Mouse (Mus musculus) macrophage (primary cell): ENCODE measurements around the gene Olfr482. TPM values are rescaled to one million over a fixed set of nuclear protein-coding genes. Genes with fewer than 3 reads are reported as not detected.

Source experiments
- H3K27ac ChIP-seq: fragments of 350-480 bp; formaldehyde crosslinking; 2 replicates; pipeline ENCODE4 v1.9.0; 2021
- H3K36me3 ChIP-seq: fragments of 350-480 bp; formaldehyde crosslinking; 2 replicates; pipeline ENCODE4 v1.9.0; 2021; ENCODE audit errors: inconsistent target
- H3K4me3 ChIP-seq: fragments of 350-480 bp; formaldehyde crosslinking; 2 replicates; pipeline ENCODE4 v1.9.0; 2021; ENCODE audit errors: inconsistent target
- H3K79me2 ChIP-seq: fragments of 350-480 bp; formaldehyde crosslinking; 2 replicates; pipeline ENCODE4 v1.9.0; 2021; ENCODE audit errors: inconsistent target
- WGBS: methylation state at CpG from one replicate; pipeline ENCODE4 v1.1.7; 2026; ENCODE audit warnings: inconsistent platforms; ENCODE audit not compliant: missing documents; 5-methylcytosine and 5-hydroxymethylcytosine counted together
- polyA plus RNA-seq: library from polyadenylated mRNA; stranded (reverse); fragments of 250-400 nt; gene quantifications from 3 replicates; pipeline ENCODE4 v1.2.4, GENCODE M21; 2018; ENCODE audit warnings: inconsistent platforms
- total RNA-seq, 78 experiments: library from RNA; depleted of rRNA; stranded (reverse); fragments of 250-400 nt; gene quantifications; 1 replicate in 9 of 78; 2 replicates in 24 of 78; 3 replicates in 43 of 78; 4 replicates in 2 of 78; pipeline ENCODE4 v1.2.4; 2018; ENCODE audit warnings: inconsistent platforms in 56 of 78

The Olfr482 gene
- not detected for total RNA-seq (2018; cell fraction: chromatin; rRNA removed)
- under 1 TPM in 3 of 26 experiments, not detected in 23; 0.04 to 0.12 (median 0.05) TPM for total RNA-seq (2018; cell fraction: cytosol; rRNA removed)
- under 1 TPM in 1 of 26 experiments, not detected in 25; 0.26 TPM for total RNA-seq (2018; cell fraction: nucleus; rRNA removed)
- 0.11 TPM in 1 of 3 replicates, not detected in the others for polyA plus RNA-seq

- Histone ChIP-seq H3K79me2 (no peaks in the 10 kb centered on the region), H3K27ac (no peak within 1 kb of the TSS), H3K36me3 (no peaks in the 10 kb centered on the region), H3K4me3 (no peak within 1 kb of the TSS)
- 77% methylated on average over 1 of the region's 1 CpGs for WGBS
Observed at GRCm38 (mm10) chr7:108097486-108097885, at the start of gene Olfr482. Olfr482 (minus strand) TSS chr7:108097586.

DNA sequence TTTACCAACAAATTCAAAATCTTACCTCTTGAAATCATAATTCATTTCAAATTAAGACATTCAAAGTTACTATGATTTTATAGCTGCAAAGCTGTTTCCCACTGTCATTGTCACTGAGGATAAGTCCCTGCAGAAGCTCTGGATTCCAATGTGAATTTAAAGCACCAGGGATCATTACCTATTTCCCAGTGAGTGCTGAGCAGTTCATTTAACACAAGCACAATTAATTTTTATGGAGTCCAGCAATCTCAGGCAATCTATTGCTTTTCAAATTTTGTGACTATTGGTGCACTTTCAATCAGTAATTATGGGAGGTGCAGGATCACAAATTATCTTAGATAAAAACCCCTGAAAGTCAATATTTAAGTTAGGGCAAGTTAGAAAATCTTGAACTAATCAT lies 30.0 kb upstream of the Olfr482 start, which contains the start of gene Olfr484:
Gene Olfr484 (minus strand): TSS at position 101 of the 400 bp plus-strand sequence.
- Histone ChIP-seq H3K36me3 (no peaks in the 10 kb centered on the region), H3K4me3 (no peak within 1 kb of the TSS), H3K79me2 (no peaks in the 10 kb centered on the region), H3K27ac (no peak within 1 kb of the TSS)

GRCm38 (mm10) chr7:108121416-108121815 lies 24.0 kb upstream of the Olfr482 start:
- 67% methylated on average over 1 of the region's 1 CpGs for WGBS
- no peak overlapping the region for H3K27ac ChIP-seq
- H3K79me2 ChIP-seq: no peaks in the 10 kb centered on the region

GRCm38 (mm10) chr7:108120681-108121080 lies 23.3 kb upstream of the Olfr482 start:
- 0% methylated on average over 1 of the region's 1 CpGs for WGBS
- Histone ChIP-seq H3K27ac (no peak overlapping the region), H3K79me2 (no peaks in the 10 kb centered on the region), H3K36me3 (no peaks in the 10 kb centered on the region), H3K4me3 (no peak overlapping the region)

More at GRCm38 (mm10) chr7:108121416-108121815, 24.0 kb upstream of the Olfr482 start:
- Histone ChIP-seq H3K36me3 (no peaks in the 10 kb centered on the region), H3K4me3 (no peak overlapping the region)

GRCm38 (mm10) chr7:108100549-108100948 lies 3.2 kb upstream of the Olfr482 start, which contains the start of gene Olfr483:
Olfr483 (plus strand) TSS chr7:108100849.
- Histone ChIP-seq H3K79me2 (no peaks in the 10 kb centered on the region), H3K4me3 (no peak within 1 kb of the TSS)
- 100% methylated on average over 1 of the region's 1 CpGs for WGBS

DNA sequence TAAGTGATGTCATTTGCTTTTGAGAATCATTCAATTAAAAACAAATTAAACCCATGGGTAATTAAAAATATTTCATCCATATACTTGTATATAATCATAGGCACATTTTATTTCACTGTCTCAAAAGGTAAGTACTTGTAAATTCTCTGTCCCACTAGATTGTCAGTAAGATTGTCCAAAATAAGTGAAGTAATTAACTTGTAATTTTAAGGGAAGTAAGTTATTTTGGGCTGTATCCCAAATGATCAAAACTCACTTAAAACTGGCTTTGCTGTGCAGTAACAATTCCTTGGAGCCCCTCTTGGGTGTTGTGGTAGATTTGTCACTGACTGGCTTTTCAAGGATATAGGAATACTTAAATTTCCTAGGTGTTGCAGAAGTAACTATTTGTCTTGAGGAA lies 17.8 kb downstream of the Olfr482 start, which contains the start of gene Olfr481:
Gene Olfr481 (plus strand): TSS at position 301 of the 400 bp plus-strand sequence.
- Histone ChIP-seq H3K4me3 (no peak within 1 kb of the TSS), H3K27ac (no peak within 1 kb of the TSS), H3K79me2 (no peaks in the 10 kb centered on the region), H3K36me3 (no peaks in the 10 kb centered on the region)

More at GRCm38 (mm10) chr7:108100549-108100948, 3.2 kb upstream of the Olfr482 start, which contains the start of gene Olfr483:
- Histone ChIP-seq H3K36me3 (no peaks in the 10 kb centered on the region), H3K27ac (no peak within 1 kb of the TSS)

GRCm38 (mm10) chr7:108067246-108067645 lies 30.1 kb downstream of the Olfr482 start, which contains the start of gene Olfr480:
Olfr480 (minus strand) TSS chr7:108067346.
- Histone ChIP-seq H3K4me3 (no peak within 1 kb of the TSS), H3K27ac (no peak within 1 kb of the TSS), H3K79me2 (no peaks in the 10 kb centered on the region), H3K36me3 (no peaks in the 10 kb centered on the region)
- 100% methylated on average over 1 of the region's 1 CpGs for WGBS

DNA sequence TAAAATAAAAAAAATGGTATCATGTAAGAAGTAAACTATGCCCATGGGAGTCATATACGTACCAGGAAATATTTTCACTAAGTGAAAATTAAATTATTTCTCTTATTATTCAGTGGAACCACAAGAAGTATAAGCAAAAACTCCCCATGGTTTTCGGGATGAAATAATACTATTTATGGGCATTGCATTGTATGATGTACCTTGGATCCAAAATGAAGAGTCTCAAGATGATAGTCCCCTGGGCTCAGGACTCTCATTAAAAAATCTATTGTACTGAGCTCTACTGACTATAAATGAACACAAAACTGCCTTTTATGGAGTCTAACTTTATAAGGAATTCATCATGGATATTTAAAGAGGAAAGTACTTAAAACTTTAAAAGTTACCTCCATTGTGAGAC lies 47.0 kb downstream of the Olfr482 start, which contains the start of gene Olfr479:
Gene Olfr479 (plus strand): TSS at position 301 of the 400 bp plus-strand sequence.
- 96% methylated on average over 2 of the region's 2 CpGs for WGBS

More for the DNA sequence above, 47.0 kb downstream of the Olfr482 start, which contains the start of gene Olfr479:
- Histone ChIP-seq H3K4me3 (no peak within 1 kb of the TSS), H3K36me3 (no peaks in the 10 kb centered on the region), H3K27ac (no peak within 1 kb of the TSS), H3K79me2 (no peaks in the 10 kb centered on the region)

Other genes starting within 250 kb of the Olfr482 start
- not detected in 3 replicates for gene Olfr472, start 199.7 kb downstream of the Olfr482 start, polyA plus RNA-seq
- not detected in 3 replicates for gene Olfr473, start 167.1 kb downstream of the Olfr482 start, polyA plus RNA-seq
- not detected in 3 replicates for gene Olfr474, start 142.9 kb downstream of the Olfr482 start, polyA plus RNA-seq
- gene Olfr476, start 132.8 kb downstream of the Olfr482 start, polyA plus RNA-seq: not detected in 3 replicates
- not detected in 3 replicates for gene Olfr477, start 110.9 kb downstream of the Olfr482 start, polyA plus RNA-seq
- not detected in 3 replicates for gene Olfr478, start 63.6 kb downstream of the Olfr482 start, polyA plus RNA-seq
- not detected in 3 replicates for gene Olfr479, start 46.9 kb downstream of the Olfr482 start, polyA plus RNA-seq
- not detected in 3 replicates for gene Olfr480, start 30.2 kb downstream of the Olfr482 start, polyA plus RNA-seq
- gene Olfr481, start 17.7 kb downstream of the Olfr482 start, polyA plus RNA-seq: not detected in 3 replicates
- not detected in 3 replicates for gene Olfr483, start 3.3 kb upstream of the Olfr482 start, polyA plus RNA-seq
- not detected in 3 replicates for gene Olfr484, start 29.9 kb upstream of the Olfr482 start, polyA plus RNA-seq
- gene Olfr485, start 62.3 kb upstream of the Olfr482 start, polyA plus RNA-seq: not detected in 3 replicates
- gene Olfr486, start 75.2 kb upstream of the Olfr482 start, polyA plus RNA-seq: not detected in 3 replicates
- gene Olfr487, start 117.0 kb upstream of the Olfr482 start, polyA plus RNA-seq: not detected in 3 replicates
- not detected in 3 replicates for gene Olfr488, start 160.8 kb upstream of the Olfr482 start, polyA plus RNA-seq
- gene Olfr490, start 191.3 kb upstream of the Olfr482 start, polyA plus RNA-seq: not detected in 3 replicates
- not detected in 3 replicates for gene Olfr491, start 215.9 kb upstream of the Olfr482 start, polyA plus RNA-seq
- gene Olfr492, start 226.1 kb upstream of the Olfr482 start, polyA plus RNA-seq: not detected in 3 replicates
- gene Olfr493, start 249.4 kb upstream of the Olfr482 start, polyA plus RNA-seq: not detected in 3 replicates